Mouse (Mus musculus) monocyte, adult 5-6 weeks (primary cell): Measurements from ENCODE around the gene Renbp. TPM values are rescaled to one million over a fixed set of nuclear protein-coding genes. Genes with fewer than 3 reads are reported as not detected.

ENCODE experiments used
- ATAC-seq: fragments of 153-309, 156-312 bp; replicated peaks from 2 replicates; pipeline ENCODE4 v1.8.0; 2017; ENCODE audit warnings: mild to moderate bottlenecking; ENCODE audit not compliant: low TSS enrichment, insufficient number of reproducible peaks, severe bottlenecking, poor library complexity, low FRiP score
- total RNA-seq: library from RNA; stranded (forward); fragments of 200-1000, 200-491, 200-594 nt; gene quantifications from 3 replicates; pipeline ENCODE4 v1.2.3, GENCODE M21; 2017

Gene Renbp
- total RNA-seq, 1 experiment from 2014 or later, result 20.8 TPM

DNA sequence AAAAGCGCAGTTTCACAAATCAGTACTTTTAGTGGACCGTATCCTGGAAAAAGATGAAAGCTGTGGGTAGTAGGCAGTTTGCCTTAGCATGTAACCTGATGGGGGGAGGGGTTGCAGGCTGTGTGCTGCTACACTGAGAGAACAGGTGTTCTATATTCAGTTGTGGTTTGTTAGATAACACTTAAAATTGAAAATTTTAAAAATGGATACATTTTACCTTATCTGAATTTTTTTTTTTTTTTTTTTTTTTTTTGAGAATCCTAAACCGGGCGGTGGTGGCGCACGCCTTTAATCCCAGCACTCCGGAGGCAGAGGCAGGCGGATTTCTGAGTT, 8.1 kb downstream of the Renbp start:
- ATAC-seq, result no peak

DNA sequence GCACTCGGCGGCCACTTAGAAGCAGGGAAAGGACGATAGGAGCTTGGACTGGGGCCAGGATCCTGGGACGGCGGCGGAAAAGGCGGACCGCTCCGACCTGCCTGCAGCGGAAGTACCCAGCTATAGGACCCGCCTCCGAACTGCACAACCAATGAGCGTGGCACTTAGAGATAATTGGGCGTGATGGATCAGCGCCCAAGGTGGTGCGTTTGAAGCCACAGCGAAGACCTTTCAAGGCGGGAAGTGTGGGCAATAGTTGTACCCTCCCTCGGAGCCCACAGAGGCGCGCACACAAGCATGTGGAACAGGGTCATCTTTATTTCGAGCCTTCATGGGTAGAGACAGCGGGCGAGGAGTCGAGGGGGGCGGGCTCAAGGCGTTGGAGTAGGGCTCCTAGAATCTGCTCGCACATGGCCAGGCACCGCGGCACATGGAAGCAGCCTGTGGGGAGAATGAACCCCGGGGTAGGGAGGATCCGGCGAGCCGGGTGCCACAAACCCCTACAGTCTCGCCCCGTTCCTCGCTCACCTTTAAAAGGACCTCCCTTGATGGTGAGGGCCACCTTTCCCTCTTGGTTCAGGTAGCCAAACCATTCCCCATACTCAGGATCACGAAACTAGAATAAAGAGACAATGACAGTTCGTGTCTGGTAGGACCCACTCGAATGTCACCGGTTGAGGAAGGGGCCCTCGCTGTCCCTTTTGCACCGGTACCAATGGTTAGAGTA, 8.7 kb downstream of the Renbp start, which contains the start of the genes Arhgap4 and Naa10:
Gene Arhgap4, minus strand, starts transcription at position 48 of the 727 bp plus-strand sequence.
Gene Naa10, minus strand, starts transcription at position 122 of the 727 bp plus-strand sequence.
- peak; percentile 99 for ATAC-seq

DNA sequence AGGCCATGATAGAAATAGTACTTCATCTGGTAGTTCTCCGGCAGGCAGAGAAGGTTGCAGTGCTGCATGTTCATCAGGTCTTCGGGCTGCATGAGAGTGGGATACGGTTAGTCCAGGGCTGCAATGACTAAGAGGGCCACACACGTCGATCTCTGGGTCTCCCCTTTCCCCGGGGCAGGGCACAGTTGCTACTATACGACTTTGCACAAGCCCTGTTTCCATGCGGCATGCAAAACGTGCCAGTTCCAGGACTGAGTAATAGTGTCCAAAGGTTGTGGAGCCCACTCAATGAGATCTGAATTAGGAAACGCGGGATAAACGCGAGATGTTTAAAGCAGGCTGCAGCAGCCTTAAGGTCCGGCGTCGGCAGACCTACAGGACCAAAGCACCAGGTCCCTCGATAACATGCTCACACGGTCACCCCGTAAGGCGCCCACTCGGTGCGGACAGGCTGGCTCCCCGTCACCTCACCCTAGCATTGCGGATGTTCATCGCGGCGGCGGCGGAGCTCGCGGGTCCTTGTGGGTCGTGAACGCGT, 9.3 kb downstream of the Renbp start:
- ATAC-seq, result no peak

DNA sequence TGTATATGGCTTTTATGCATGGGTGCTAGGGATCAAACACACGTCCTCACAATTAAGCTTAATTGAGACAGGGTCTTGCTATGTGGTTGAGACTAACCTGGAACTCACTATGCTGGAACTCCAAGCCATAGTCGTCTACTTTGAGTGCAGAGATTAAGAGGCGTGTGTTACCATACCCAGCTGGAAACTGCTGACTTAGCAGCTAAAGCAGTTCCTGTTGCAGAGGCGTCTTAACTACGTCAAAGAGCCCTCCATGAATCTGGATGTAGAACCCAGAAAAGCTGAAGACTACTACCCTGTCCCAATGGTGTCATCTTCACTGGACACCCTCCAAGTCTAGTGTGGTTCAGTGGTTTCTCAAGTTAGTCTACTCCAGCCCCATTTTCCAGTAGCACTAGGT, 12.0 kb downstream of the Renbp start:
- no peak for ATAC-seq

DNA sequence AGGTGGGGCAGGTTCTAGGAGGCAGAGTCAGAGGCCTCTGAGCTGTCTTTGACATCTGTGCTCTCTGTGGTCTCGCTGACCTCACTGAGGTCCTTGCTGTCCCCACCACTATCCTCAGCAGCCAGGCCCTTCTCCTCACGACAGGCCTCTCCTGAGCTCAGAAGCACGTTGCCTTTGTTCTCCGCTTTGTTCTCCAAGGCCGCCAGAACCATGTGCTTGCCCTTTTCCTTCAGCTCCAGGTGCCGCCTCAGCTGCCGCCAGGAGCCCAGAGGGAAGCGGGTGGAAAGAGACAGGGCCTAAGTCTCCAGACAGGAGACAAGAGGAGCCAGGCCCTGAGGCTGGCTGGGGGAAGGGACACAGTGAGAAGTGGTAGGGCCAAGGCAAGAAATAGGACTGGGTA, 13.7 kb downstream of the Renbp start:
- no peak for ATAC-seq

DNA sequence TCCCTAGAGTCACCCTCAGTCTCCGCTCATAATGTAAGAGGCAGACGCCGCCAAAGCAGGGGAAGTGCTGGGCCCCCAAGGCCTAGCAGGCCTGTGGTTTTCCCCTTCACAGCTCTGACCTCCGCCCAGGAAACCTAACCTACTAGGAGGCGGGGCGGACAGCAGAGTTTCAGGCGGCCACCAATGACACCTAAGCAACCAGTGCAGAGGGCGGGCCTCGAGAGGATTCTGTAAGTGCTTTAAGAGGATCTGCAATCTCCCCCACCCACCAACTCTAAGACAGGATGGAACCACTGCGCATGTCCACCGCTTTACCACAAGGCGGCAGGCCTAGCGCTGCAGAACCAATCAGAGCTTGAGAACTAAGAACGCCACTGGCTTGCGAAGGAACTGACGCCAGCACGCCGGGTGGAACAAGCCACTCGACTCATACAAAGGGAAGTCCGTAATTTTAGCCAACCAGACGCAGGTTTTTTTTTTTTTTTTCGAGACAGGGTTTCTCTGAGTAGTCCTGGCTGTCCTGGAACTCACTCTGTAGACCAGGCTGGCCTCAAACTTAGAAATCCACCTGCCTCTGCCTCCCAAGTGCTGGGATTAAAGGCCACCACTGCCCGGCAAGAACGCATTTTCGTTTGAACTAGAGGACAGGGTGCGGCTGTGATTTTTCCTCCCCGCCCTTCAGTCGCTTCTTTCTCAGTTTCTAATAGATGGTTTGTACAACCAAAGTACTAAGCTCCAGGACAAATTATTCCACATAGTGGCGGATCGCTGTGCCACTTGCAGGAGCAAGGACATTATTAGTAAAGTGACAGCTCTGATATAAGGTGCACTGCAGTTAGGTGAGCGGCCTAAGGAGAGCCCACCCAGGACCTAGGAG, 15.6 kb downstream of the Renbp start:
- ATAC-seq, result peak; percentile 91

DNA sequence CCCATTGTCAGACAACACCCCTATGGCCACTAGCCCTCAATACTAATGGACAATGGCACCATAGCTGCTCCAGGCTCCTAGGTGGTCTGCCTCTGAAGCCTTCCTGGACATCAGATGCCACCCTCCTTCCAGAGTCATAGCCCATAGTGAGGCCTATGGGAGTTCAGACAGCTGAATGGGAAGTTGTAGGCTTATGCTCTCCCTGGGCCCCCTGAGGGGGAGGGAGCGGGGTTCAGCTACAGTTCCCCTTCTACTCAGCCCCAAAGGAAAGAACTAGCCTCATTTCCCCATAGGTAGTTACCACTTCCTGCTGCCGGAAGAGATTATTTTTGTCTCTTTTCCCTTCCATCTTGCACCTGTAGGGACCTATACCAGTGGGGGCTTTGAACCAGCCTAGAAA, 19.1 kb downstream of the Renbp start:
- peak; percentile 66 for ATAC-seq

DNA sequence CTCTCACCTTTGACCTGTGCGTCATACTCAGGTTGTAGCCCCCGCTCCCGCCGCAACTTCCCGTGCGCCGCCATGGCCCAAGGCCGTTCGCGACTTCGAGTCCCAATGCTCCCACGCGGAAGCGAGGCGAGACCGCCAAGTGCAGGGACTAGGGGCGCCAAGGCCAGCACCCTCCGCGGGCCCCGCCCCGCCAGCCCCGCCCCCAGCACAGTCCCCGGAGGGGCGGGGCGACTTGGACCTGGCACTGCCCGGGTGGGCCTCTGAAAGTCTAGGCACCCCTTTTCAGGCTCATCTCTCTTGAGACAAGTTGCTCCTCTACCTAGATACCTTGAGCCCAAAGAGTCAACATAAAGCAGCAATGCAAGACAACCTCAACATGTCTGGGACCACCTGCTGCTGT, 19.5 kb downstream of the Renbp start:
- ATAC-seq, result no peak

DNA sequence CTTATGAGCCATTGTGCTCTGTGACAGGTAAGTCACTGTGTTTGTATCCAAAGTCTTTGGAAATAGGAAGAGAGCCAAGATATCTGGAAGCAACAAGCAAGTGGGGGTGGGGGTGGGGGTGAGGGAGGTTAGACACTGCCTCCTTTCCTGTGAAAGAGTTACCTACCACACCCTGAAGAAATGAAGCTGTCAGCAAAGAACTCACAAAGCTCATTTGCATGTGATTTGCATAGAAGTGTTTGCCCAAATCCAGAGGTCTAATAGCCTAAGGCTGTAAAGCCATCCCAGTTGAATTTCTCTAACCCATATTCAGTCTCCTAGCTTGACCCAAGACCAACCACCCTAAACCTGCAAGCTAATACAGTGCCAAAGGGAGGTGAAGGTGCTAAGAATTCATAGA, 20.2 kb downstream of the Renbp start:
- no peak for ATAC-seq

DNA sequence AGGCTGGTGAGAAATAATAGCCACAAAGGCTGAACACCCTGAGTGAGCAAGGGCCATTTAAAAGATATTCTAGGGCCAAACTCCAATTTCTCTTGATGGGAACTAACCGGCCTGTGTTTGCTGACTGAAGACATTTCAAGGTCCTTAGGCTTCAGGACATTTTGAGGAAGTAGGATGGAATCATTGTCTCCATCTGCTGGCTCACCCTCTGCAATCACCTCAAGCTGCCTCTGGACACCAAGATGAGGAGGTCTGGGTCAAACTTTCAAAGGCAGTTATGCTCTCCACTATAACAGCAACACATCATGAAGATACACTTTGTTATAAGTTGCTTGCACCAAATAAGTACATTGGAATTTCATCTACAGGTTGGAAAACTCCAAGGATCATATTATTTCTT, 20.6 kb downstream of the Renbp start:
- no peak for ATAC-seq

DNA sequence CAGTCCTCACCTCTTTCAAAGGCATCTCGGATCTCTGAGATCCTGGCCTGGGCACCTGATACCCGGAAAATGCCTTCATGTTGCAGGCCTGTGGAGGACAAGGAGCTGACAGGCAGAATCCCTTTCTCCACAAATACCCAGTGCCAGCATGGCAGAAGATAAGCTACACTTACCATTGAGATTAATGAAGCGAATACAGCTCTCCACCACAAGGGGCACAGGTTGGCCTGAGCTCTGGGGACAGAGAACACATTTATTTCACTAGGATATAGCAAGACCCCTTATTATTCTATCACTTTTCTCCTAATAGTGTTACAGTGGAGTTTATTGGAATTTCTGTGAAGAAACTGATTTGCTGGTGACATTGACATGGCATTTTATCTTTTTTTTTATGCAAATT, 32.7 kb downstream of the Renbp start:
- ATAC-seq, result no peak

DNA sequence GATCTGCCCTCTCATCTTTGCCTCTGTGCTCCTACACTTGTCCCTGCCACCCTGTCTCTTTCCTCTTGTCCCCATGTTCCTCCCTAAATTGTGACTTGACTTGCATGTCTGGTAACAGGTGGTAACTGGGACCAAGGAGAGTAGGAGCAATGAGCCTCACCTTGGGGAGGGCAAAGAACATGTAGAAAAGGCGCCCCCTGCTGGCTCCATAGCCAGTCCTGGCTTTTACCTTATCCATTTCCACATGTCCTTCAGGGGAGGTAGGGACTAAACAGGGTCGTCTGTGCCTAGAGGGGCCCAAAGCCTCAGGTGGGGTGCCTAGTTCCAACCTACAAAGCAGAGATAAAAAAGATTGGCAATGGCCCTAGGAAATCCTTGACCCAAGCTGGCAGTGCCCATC, 34.9 kb downstream of the Renbp start, which contains the start of gene L1cam:
Gene L1cam, minus strand, starts transcription at position 387 of the 400 bp plus-strand sequence.
- ATAC-seq, result no peak

DNA sequence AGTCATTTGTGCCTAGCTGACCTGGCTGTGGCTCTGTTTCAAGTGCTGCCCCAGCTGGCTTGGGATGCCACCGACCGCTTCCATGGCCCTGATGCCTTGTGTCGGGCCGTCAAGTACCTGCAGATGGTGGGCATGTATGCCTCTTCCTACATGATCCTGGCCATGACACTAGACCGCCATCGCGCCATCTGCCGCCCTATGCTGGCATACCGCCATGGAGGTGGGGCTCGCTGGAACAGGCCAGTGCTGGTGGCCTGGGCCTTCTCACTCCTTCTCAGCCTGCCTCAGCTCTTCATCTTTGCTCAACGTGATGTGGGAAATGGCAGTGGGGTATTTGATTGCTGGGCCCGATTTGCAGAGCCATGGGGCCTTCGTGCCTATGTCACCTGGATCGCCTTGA, 37.8 kb downstream of the Renbp start:
- ATAC-seq, result no peak

DNA sequence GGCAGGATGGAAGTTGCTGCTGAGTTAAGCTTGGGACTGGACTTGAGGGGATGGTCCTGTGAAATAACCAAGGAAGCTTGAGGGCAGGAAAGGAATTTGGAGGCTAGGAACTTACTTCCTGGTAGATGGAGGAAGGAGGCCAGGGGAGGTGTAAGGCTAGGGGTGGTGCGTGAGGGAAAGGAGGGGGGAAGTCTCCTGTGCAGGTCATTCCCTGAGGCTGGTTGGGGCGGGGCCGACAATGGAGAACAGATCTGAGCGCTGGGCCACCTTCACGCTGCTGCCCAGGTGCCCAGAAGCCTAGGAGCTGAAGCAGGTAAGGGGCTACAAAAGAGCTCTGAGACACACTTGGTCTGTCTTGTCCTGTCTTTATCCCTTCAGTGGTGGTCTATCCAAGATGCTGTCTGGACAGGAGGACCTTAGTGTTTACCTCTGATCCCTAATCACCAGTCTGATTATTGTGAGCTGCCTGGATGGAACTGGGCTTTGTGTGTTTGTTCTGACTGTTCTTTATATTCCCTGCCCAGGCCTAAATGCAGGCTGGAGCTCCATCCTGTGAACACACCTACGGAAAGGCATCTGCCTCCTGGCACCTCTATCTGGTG, 39.0 kb downstream of the Renbp start, which contains the start of gene Avpr2:
Gene Avpr2, plus strand, starts transcription at position 552 of the 602 bp plus-strand sequence.
- no peak for ATAC-seq

DNA sequence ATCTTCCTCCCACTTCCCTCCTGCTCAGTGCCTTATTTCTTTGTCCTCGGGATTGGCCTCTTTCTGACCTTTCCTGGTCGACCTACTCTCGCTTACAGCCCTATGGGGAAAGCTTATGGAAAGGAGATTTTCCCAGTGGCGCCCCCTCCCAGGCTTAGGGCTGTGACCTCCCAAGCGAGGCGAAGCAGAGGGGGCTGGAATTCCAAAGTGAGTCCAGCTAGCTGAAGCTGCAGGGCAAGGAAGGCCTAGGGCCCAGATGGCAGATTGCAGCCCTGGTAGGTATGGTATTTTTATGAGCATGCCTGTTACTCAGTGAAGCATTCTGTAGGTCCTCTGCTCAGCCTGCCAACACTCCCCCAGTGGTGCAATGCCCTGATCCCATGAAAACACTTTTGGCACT, 49.2 kb downstream of the Renbp start:
- ATAC-seq, result no peak

DNA sequence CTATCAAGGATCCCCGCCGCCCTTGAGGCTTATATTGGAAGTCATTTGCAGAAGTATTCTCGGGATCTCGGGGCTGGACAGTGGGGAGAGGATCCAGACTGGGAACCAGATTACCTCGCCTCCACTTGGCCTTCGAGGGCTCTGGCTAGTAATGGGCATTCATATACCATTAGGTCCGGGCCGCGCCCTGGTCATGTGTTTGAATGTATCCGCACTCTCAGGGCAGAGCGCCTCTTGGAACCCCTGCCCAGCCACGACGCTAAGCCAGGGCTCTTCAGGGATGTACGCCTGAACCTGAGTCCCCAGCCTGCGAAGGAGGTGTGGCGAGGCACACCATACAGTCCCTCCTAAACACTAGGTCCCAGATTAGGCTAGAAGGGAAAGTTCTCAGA, 49.6 kb downstream of the Renbp start:
- no peak for ATAC-seq

DNA sequence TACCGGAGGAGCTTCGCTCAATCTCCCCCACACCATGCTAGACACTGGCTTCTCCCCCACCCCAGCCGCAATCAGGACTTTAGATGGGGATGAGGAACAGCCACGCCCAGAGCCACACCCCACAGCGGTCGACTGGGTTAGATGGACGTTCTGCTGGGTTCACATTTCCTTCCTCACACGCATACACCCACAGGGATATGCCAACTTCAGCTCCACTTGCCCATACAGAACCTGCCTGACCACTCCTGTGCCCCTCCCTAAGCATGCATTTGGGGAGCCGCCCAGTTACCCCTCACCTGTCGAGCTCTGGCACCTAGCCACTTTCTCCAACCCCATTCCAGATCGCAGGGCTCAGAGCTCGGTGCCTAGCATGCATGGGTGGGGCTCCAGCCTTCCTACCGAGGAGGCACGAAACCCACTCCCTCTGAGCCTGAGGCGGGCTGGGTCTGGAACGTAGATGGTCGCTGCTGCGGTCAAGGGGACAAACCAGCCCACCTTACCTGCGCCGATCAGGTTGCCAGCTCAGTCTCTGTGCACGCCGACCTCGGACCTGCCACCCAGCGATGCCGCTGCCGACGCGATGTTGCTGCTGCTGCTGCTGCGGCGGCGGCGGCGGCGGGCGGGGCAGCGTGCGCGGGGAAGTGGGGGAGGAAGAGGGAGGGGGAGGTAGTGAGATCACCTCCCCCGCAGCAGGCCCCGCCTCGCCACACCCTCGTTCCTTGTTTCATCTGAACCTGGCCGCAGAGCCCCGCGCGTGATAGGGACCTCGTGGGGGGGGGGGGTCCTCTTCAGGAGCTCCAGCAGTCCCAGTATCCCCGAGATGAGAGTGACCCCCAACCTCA, 50.2 kb downstream of the Renbp start:
- peak; percentile 46; the same call in 1 of the 2 replicates for ATAC-seq

DNA sequence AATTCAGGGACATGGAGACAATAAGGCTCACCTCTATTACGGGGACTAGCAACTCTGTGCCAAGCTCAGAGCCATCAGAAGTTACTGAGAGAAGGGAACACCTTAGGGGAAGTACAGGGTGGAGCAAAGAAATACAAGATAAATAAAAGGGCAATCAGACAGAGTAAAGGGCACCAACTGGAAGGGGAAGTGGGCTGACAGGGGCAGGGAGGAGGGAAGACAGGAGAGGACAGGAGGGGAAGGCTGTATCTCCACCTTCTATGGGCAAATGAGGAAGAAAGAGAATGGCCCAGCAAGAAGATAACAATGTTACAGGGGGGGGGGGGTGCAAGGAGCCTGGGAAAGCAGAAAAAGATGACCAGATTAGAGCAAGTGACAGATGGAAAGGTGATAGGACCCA, 53.6 kb downstream of the Renbp start:
- peak; percentile 65 for ATAC-seq
